In genomic region chr3:69315810-69316390, GRCm38 (mm10) we compare ENCODE assay signal across 7 mouse cellular contexts. TPM values are rescaled to one million over a fixed set of nuclear protein-coding genes. Genes with fewer than 3 reads are reported as not detected.
DNase-seq lines count a peak whose midpoint lies in the region; ATAC-seq and TF ChIP-seq lines count a peak whose summit lies in the region.

No protein-coding gene starts in this region.

- peak; percentile 45 for ATAC-seq in lung, postnatal 0 days
- ATAC-seq in limb, embryonic 15.5 days (ENCODE audit: insufficient number of reproducible peaks, low FRiP score, low TSS enrichment, low read depth), result no peak
- peak; percentile 17 for ATAC-seq in stomach, embryonic 15.5 days (ENCODE audit: insufficient read depth, low FRiP score, low read depth)

- no peaks in the 10 kb centered on the region for H3K9me3 ChIP-seq in lung, postnatal 0 days (ENCODE audit: low read length)
- no peaks in the 10 kb centered on the region for H3K9me3 ChIP-seq in forebrain, embryonic 10.5 days
- no peaks in the 10 kb centered on the region for H3K9me3 ChIP-seq in limb, embryonic 15.5 days
- H3K9me3 ChIP-seq in stomach, embryonic 15.5 days, result no peaks in the 10 kb centered on the region

- H3K27ac ChIP-seq in lung, postnatal 0 days (ENCODE audit: low read length), result peak overlapping the region; percentile 90
- peak overlapping the region; percentile 98 for H3K27ac ChIP-seq in forebrain, embryonic 10.5 days
- H3K27ac ChIP-seq in limb, embryonic 15.5 days, result peak overlapping the region; percentile 89
- peak overlapping the region; percentile 91 for H3K27ac ChIP-seq in stomach, embryonic 15.5 days

- no peak for TF ChIP-seq CTCF in lung, postnatal 0 days (IDR thresholded peaks at IDR 0.05)

- no peaks in the 10 kb centered on the region; the same call in 1 of the 2 replicates for H3K27me3 ChIP-seq in lung, postnatal 0 days (replicated peaks; ENCODE audit: insufficient read depth, low read length)
- H3K27me3 ChIP-seq in forebrain, embryonic 10.5 days (ENCODE audit: poor library complexity, severe bottlenecking), result peaks cover 20% of the 10 kb centered on the region
- H3K27me3 ChIP-seq in limb, embryonic 15.5 days, result no peaks in the 10 kb centered on the region
- no peaks in the 10 kb centered on the region for H3K27me3 ChIP-seq in stomach, embryonic 15.5 days (replicated peaks)

- WGBS in lung, postnatal 0 days, result 2% methylated on average over 18 of the region's 18 CpGs
- 5% methylated on average over 18 of the region's 18 CpGs for WGBS in forebrain, embryonic 10.5 days
- 2% methylated on average over 18 of the region's 18 CpGs for WGBS in limb, embryonic 15.5 days
- 2% methylated on average over 18 of the region's 18 CpGs for WGBS in stomach, embryonic 15.5 days

- no peaks in the 10 kb centered on the region for H3K36me3 ChIP-seq in lung, postnatal 0 days (ENCODE audit: insufficient read depth, low read length)
- no peaks in the 10 kb centered on the region for H3K36me3 ChIP-seq in forebrain, embryonic 10.5 days (replicated peaks)
- no peaks in the 10 kb centered on the region for H3K36me3 ChIP-seq in limb, embryonic 15.5 days
- no peaks in the 10 kb centered on the region for H3K36me3 ChIP-seq in stomach, embryonic 15.5 days

- H3K4me1 ChIP-seq in lung, postnatal 0 days (ENCODE audit: insufficient read depth, low read depth, low read length), result peaks cover 19% of the 10 kb centered on the region
- H3K4me1 ChIP-seq in forebrain, embryonic 10.5 days, result peaks cover 35% of the 10 kb centered on the region
- peaks cover 19% of the 10 kb centered on the region for H3K4me1 ChIP-seq in limb, embryonic 15.5 days
- peaks cover 16% of the 10 kb centered on the region; the same call in 1 of the 2 replicates for H3K4me1 ChIP-seq in stomach, embryonic 15.5 days

- TF ChIP-seq EP300 in lung, postnatal 0 days (IDR thresholded peaks at IDR 0.05), result no peak

- DNase-seq in lung, postnatal 0 days (ENCODE audit: low spot score), result peak; percentile 39
- DNase-seq in lung, postnatal 10 days, result no peak
- DNase-seq in forebrain, embryonic 10.5 days (ENCODE audit: extremely low spot score, low spot score), result no peak
- no peak for DNase-seq in right cerebral cortex, postnatal 14 days
- no peak for DNase-seq in kidney, postnatal 14 days

- peak overlapping the region; percentile 81 for H3K9ac ChIP-seq in lung, postnatal 0 days (replicated peaks; ENCODE audit: low read depth)
- H3K9ac ChIP-seq in limb, embryonic 15.5 days, result peak overlapping the region; percentile 66
- H3K9ac ChIP-seq in stomach, embryonic 15.5 days, result peak overlapping the region; percentile 61; the same call in 1 of the 2 replicates

- peak overlapping the region; percentile 72 for H3K4me3 ChIP-seq in lung, postnatal 0 days (ENCODE audit: low read depth, low read length)
- H3K4me3 ChIP-seq in forebrain, embryonic 10.5 days, result peak overlapping the region; percentile 78
- peak overlapping the region; percentile 75 for H3K4me3 ChIP-seq in limb, embryonic 15.5 days
- peak overlapping the region; percentile 78 for H3K4me3 ChIP-seq in stomach, embryonic 15.5 days (replicated peaks)

- peak overlapping the region; percentile 97 for H3K4me2 ChIP-seq in lung, postnatal 0 days (replicated peaks; ENCODE audit: low read depth, low read length)
- H3K4me2 ChIP-seq in limb, embryonic 15.5 days, result peak overlapping the region; percentile 96
- peak overlapping the region; percentile 84 for H3K4me2 ChIP-seq in stomach, embryonic 15.5 days

RNA-seq across cellular contexts. Expression of gene Ppm1l, which starts 0.8 kb away (rescaled TPM):
- 5.8 and 8.9 TPM in 2 replicates for polyA plus RNA-seq in lung, postnatal 0 days (2015; fragmentation: Nextera tagmentation; extraction: Ambion mirVana)
- polyA plus RNA-seq in forebrain, embryonic 10.5 days (2016; fragmentation: Nextera tagmentation; extraction: Ambion mirVana), result 9.3 and 9.8 TPM in 2 replicates
- polyA plus RNA-seq in limb, embryonic 15.5 days (2015; fragmentation: Nextera tagmentation; extraction: Ambion mirVana), result 9.6 and 10.5 TPM in 2 replicates
- 8.1 and 8.5 TPM in 2 replicates for polyA plus RNA-seq in stomach, embryonic 15.5 days (2015; fragmentation: Nextera tagmentation; extraction: Ambion mirVana)
